19 mouse cellular contexts compared by ENCODE assay signal in the genomic region with DNA sequence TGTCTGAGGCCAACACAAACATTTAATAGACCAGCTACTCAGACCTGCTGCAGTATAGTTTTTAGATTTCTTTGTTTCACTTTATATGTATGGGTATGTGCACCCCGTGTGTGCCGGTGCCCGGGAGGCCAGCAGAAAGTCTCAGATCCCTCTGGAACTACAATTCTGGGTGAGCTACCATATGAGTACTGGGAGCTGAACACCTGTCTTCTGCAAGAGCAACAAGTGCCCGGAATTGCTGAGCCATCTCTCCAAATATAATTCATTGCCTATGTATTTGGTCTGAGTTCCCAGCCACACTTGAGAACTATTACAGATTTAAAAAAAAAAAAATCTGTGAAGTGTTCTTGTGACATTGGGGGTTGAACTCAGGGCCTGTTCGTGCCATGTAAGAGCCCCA.
"Had no signal": no experiment of that assay in that cellular context is flagged by ENCODE, and none has a peak within 500 bp of the region (broad histone marks: within the 10 kb centered on the region; RNA-seq: fewer than 3 reads in every experiment).

No protein-coding gene starts in this region.

- H3K9ac ChIP-seq: intestine, embryonic 15.5 days; kidney, embryonic 15.5 days; lung, embryonic 15.5 days; neural tube, embryonic 13.5 days had no signal

- H3K36me3 ChIP-seq: intestine, embryonic 15.5 days; kidney, embryonic 15.5 days; lung, embryonic 15.5 days; midbrain, embryonic 10.5 days; neural tube, embryonic 13.5 days had no signal

- H3K27ac ChIP-seq: intestine, embryonic 15.5 days; kidney, embryonic 15.5 days; lung, embryonic 15.5 days; midbrain, embryonic 10.5 days; neural tube, embryonic 13.5 days had no signal

- ATAC-seq: hindbrain, embryonic 16.5 days; intestine, embryonic 15.5 days had no signal

- H3K4me3 ChIP-seq: intestine, embryonic 15.5 days; kidney, embryonic 15.5 days; lung, embryonic 15.5 days; megakaryocyte, embryonic 14.5 days; midbrain, embryonic 10.5 days; neural tube, embryonic 13.5 days had no signal

- H3K27me3 ChIP-seq: intestine, embryonic 15.5 days; kidney, embryonic 15.5 days; lung, embryonic 15.5 days; megakaryocyte, embryonic 14.5 days; neural tube, embryonic 13.5 days had no signal

- H3K4me2 ChIP-seq: intestine, embryonic 15.5 days; kidney, embryonic 15.5 days; lung, embryonic 15.5 days; neural tube, embryonic 13.5 days had no signal

- DNase-seq: kidney, postnatal 10 days; layer of hippocampus, postnatal 36 days; left cerebral cortex, postnatal 4 days; lung, adult 18-20 months; lung, postnatal 10 days; lung, postnatal 36 days; right cerebral cortex, adult 18-20 months; right cerebral cortex, postnatal 14 days; right cerebral cortex, postnatal 4 days; thymus, adult 2 months; thymus, postnatal 14 days; thymus, postnatal 4 days had no signal

- H3K4me1 ChIP-seq: intestine, embryonic 15.5 days; lung, embryonic 15.5 days; midbrain, embryonic 10.5 days; neural tube, embryonic 13.5 days had no signal

- H3K9me3 ChIP-seq: intestine, embryonic 15.5 days; lung, embryonic 15.5 days had no signal
